Mouse (Mus musculus): ENCODE data around the gene Ppa2.

DNA sequence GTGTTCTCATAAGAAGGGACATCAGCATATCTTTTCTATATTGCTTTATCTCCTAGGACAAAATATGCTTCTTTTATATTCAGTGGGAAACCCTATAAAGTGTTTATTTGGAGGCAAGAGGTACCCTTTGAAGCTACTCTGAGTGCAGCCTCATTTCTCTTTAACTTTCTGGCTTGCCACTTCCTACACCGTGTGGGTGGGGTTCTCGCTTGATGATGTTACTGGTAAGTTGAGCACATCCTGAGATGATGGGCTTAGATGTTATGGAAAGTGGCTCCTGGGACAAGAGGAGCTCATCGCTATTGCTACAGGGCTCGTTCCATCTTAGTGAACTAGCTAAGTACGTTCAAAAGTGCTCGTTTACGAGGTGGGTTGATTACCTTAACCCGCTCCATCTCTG lies 101.9 kb downstream of the Ppa2 start:
- TF ChIP-seq CTCF (IDR thresholded peaks at IDR 0.05; ENCODE audit: low read depth) (no peak), EP300 (IDR thresholded peaks at IDR 0.05; ENCODE audit: low read depth) (no peak)

Data from heart, postnatal 0 days (tissue).